Mouse (Mus musculus): Measurements from ENCODE around the gene Gm29644.
"Not testable (repeated sequence)": the region's sequence is repeated elsewhere in the genome, so short reads cannot be mapped to it uniquely, and the experiment has no call there.

Gm29644 gene

DNA sequence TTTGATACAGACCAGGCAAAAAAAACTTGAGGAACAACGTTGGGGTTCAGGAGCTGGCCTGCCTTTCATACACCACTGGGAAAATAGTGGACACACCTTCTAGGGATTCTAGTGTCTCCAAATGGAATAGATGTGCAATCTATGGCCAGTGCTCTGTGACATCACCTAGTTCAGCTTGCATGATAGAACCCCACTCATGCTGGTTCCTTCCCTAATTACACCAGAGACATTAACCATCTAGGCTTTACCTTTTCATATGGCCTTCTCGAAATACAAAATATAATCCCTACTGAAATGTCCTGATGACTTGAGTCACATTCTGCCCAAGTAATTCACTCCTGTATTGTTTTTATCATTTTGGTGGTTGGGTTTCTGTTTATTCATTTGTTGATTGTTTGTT is at the start of gene Gm29644, which contains the start of gene Gm29423:
Gene Gm29644, minus strand, starts transcription at position 157 of the 400 bp plus-strand sequence.
Gene Gm29423, minus strand, starts transcription at position 101 of the 400 bp plus-strand sequence.
- not testable (repeated sequence) for DNase-seq (ENCODE audit: low spot score in 2 of 2)

DNA sequence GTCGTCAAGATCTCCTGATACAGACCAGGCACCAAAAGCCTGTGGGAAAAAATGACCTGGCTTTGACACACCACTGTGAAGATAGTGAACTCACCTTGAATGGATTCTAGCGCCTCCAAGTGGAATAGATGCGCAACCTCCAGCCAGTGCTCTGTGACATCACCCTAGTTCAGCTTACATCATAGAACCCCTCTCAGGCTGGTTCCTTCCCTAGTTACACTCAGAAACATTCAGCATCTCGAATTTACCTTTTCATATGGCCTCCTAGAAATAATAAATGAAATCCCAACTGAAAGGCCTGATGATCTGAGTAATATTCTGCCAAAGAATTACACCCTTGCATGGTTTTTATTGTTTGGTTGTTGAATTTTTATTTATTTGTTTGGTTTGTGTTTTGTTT is 29.6 kb downstream of the Gm29644 start, which contains the start of gene Gm21118:
Gene Gm21118, minus strand, starts transcription at position 101 of the 400 bp plus-strand sequence.
- DNase-seq (ENCODE audit: low spot score in 2 of 2): not testable (repeated sequence)

All from urinary bladder, postnatal 36 days (tissue).